Mouse (Mus musculus) olfactory bulb, adult 2 months (tissue): ENCODE data around the gene Efcab9. TPM values are rescaled to one million over a fixed set of nuclear protein-coding genes. Genes with fewer than 3 reads are reported as not detected.

Experiments used
- H3K27ac ChIP-seq: fragments of 200-500 bp; 2 replicates; pipeline ENCODE4 v1.5.1; 2012; ENCODE audit warnings: low read depth, low read length; ENCODE audit not compliant: insufficient read depth
- H3K4me1 ChIP-seq: fragments of 200-500 bp; 2 replicates; pipeline ENCODE4 v1.6.1; 2012; ENCODE audit warnings: low read length; ENCODE audit not compliant: control insufficient read depth, insufficient read depth
- H3K4me3 ChIP-seq: fragments of 200-500 bp; 2 replicates; pipeline ENCODE4 v1.5.1; 2012; ENCODE audit warnings: mild to moderate bottlenecking, low read depth, low read length, moderate library complexity; ENCODE audit not compliant: insufficient read depth
- CTCF ChIP-seq: fragments of 200-500 bp; IDR thresholded peaks from 2 replicates; pipeline ENCODE4 v1.5.1; 2012; ENCODE audit warnings: low read depth, mild to moderate bottlenecking, low read length, moderate library complexity; ENCODE audit not compliant: insufficient read depth
- POLR2A ChIP-seq: fragments of 200-500 bp; IDR thresholded peaks from 2 replicates; pipeline ENCODE4 v1.6.1; 2012; ENCODE audit warnings: mild to moderate bottlenecking, low read depth, low read length, moderate library complexity; ENCODE audit not compliant: insufficient read depth
- WGBS: fragments of 180-500 bp; shearing (Covaris S2); methylation state at CpG from one replicate; pipeline ENCODE4 v1.1.7; 2018; 5-methylcytosine and 5-hydroxymethylcytosine counted together
- polyA plus RNA-seq: library from polyadenylated mRNA; stranded (reverse); fragments of >200 nt; gene quantifications from 2 replicates; pipeline ENCODE4 v1.2.4, GENCODE M21; 2012; ENCODE audit warnings: low replicate concordance; ENCODE audit not compliant: missing spikeins, insufficient read depth, insufficient read length

Efcab9 gene
- polyA plus RNA-seq, 1 experiment, result not detected

GRCm38 (mm10) chr11:32495283-32495682 is 36.6 kb downstream of the Efcab9 start:
- Histone ChIP-seq H3K4me3 (no peak overlapping the region), H3K27ac (no peak overlapping the region), H3K4me1 (no peaks in the 10 kb centered on the region)
- TF ChIP-seq POLR2A (no peak), CTCF (no peak)
- 72% methylated on average over 2 of the region's 2 CpGs for WGBS

DNA sequence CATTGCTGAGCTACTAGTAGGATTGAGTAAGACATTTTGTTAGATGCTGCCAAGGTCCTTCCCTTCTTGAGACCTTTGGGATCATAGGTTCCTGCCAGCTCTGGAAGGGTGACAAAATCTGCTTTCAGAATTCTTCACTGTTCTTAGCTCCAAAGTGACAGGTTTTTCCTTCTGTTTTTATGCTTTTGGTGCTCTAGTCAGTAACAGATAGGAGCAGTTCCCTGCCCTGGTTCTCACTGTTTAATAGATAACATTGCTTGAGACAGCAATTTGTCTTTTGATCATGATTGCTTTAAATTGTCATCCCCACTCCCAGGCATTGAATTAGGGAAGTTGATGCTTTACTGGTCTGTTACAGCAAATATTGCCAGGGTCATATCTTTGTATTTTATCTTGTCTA is 38.6 kb downstream of the Efcab9 start:
- Histone ChIP-seq H3K27ac (no peak overlapping the region), H3K4me3 (no peak overlapping the region), H3K4me1 (no peaks in the 10 kb centered on the region)
- no peak for TF ChIP-seq CTCF
- TF ChIP-seq POLR2A, result no peak

GRCm38 (mm10) chr11:32491079-32491478 is 40.8 kb downstream of the Efcab9 start:
- no peaks in the 10 kb centered on the region for H3K4me1 ChIP-seq
- no peak overlapping the region for H3K27ac ChIP-seq
- TF ChIP-seq CTCF (no peak), POLR2A (no peak)
- no peak overlapping the region for H3K4me3 ChIP-seq
- 98% methylated on average over 2 of the region's 2 CpGs for WGBS

GRCm38 (mm10) chr11:32488808-32489670 is 42.8 kb downstream of the Efcab9 start:
- TF ChIP-seq POLR2A (no peak), CTCF (no peak)
- WGBS, result 84% methylated on average over 5 of the region's 5 CpGs
- Histone ChIP-seq H3K4me3 (no peak overlapping the region), H3K4me1 (no peaks in the 10 kb centered on the region), H3K27ac (no peak overlapping the region)

- H3K27ac ChIP-seq, result no peak overlapping the region
- no peak overlapping the region for H3K4me3 ChIP-seq
- H3K4me1 ChIP-seq, result no peaks in the 10 kb centered on the region
- TF ChIP-seq POLR2A, result no peak
- TF ChIP-seq CTCF, result no peak
Observed at GRCm38 (mm10) chr11:32488344-32488743, 43.5 kb downstream of the Efcab9 start.

DNA sequence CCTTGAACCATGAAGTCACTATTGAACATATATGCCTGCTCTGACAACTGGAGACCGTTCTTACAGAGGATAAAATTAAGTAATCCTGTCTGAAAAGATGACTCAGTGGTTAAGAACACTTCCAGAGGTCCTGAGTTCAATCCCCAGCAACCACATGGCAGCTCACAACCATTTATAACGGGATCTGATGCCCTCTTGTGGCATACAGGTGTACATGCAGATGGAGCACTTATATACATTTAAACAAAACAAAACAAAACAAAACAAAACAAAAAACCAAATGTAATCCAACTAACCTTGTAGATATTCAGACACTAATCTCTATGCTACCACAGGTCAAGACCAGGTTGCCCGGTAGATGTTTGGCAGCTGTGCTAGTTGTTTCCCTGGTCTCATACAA is 44.4 kb downstream of the Efcab9 start:
- Histone ChIP-seq H3K4me1 (no peaks in the 10 kb centered on the region), H3K27ac (no peak overlapping the region), H3K4me3 (no peak overlapping the region)
- no peak for TF ChIP-seq POLR2A
- no peak for TF ChIP-seq CTCF
- 96% methylated on average over 3 of the region's 3 CpGs for WGBS

DNA sequence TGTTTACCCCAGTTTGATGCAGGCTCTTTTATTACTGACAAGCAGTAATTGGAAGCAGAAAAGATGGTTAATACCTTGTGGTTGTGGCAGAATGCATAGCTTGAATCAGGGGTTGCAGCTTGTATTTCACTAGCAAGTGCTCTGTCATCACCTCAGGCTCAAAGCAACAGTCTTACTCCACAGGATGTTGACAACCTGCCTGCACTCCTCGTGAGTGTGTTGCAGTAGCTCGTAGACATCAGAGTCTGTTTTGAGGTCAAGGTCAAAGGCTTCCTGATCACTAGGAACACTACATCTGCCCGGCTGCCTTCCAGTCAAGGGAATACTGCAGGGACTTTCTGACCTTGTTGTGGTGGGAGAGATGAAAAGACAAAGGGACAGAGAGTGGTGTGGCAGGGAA is 45.3 kb downstream of the Efcab9 start:
- 80% methylated on average over 3 of the region's 3 CpGs for WGBS
- H3K4me1 ChIP-seq, result no peaks in the 10 kb centered on the region
- no peak overlapping the region for H3K27ac ChIP-seq
- no peak overlapping the region for H3K4me3 ChIP-seq
- TF ChIP-seq CTCF (no peak), POLR2A (no peak)

DNA sequence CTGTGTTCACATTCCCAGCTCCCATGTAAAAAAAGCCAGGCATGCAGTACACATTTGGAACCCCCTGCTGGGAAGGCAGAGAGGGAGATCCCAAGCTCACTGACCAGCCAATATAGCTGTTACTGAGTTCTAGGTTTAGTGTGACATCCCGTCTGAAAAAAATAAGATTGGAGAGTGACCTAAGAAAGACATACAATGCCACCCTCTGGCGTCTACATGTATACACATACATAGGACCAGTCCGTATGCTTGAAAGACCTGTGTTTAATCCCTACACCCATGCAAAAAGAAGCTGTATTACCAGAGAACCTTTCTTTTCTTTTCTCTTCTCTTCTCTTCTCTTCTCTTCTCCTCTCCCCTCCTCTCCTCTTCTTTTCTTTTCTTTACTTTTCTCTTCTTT is 46.6 kb downstream of the Efcab9 start:
- Histone ChIP-seq H3K4me1 (no peaks in the 10 kb centered on the region), H3K27ac (no peak overlapping the region), H3K4me3 (no peak overlapping the region)
- TF ChIP-seq POLR2A (no peak), CTCF (no peak)
- WGBS, result 73% methylated on average over 3 of the region's 3 CpGs

DNA sequence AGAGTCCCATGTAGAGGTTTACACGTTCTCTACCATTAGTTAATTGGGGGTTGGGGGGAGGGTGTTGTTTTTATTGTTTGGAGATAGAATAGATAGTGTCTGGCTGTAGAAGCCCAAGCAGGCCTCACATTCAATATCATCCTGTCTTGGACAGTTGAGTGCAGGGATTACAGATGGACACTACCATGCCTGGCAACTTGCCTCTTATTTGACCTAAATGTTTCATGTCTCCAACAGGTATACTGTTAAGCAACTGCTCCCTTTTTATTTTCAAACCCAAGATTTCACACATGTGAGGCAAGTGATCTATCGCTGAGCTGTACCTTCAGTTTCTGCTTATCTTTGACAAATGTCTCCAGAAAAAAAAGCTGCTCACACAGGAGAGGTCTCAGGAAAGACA is 50.4 kb downstream of the Efcab9 start:
- TF ChIP-seq CTCF, result no peak
- TF ChIP-seq POLR2A, result no peak
- H3K4me1 ChIP-seq, result no peaks in the 10 kb centered on the region
- H3K27ac ChIP-seq, result no peak overlapping the region
- H3K4me3 ChIP-seq, result no peak overlapping the region
- 66% methylated on average over 2 of the region's 2 CpGs for WGBS

DNA sequence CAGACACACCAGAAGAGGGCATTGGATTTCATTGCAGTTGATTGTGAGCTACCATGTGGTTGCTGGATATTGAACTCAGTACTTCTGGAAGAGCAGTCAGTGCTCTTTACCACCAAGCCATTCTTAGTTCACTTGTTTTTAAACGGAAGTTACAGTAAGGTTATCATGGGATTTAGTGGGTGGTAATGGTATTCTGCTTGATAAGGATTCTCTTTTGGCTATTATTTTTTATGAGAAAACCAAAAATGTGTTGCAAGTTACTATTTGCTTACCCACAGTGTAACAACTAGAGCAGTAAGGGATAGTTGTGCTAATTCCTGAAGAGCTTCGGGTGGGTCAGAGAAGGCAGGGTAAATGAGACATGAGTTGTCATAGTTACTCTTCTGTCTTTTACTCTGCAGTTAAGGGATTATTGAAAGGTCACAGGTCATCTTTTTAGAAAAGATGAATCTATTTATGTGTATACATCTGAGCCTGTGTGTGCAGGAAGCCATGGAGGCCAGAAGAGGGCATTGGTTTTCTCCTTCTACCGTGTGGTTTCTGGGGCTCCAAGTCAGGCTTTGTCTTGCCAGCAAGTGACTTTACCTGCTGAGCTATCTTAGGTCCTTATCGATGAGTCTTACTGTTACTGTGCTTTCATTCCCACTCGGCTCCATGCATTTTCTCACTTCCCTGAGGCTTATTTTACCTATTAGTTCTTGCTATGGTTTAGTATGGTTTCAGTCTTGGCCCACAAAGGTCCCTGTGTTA is 56.2 kb downstream of the Efcab9 start:
- no peaks in the 10 kb centered on the region for H3K4me1 ChIP-seq
- no peak overlapping the region for H3K4me3 ChIP-seq
- no peak overlapping the region for H3K27ac ChIP-seq
- 87% methylated on average over 5 of the region's 5 CpGs for WGBS
- TF ChIP-seq POLR2A (no peak), CTCF (no peak)
